Mouse (Mus musculus) forelimb bud, embryonic 11.5 days (tissue): ENCODE data around the gene Prl2c2.
"Not testable (repeated sequence)": the region's sequence is repeated elsewhere in the genome, so short reads cannot be mapped to it uniquely, and the experiment has no call there.

Experiments used
- DNase-seq: peaks from one replicate; pipeline ENCODE4 v3.0.0-alpha.2; 2012; ENCODE audit warnings: low read depth, low spot score

Prl2c2 gene

GRCm38 (mm10) chr13:13005283-13005682 lies at the start of gene Prl2c2:
Gene Prl2c2, minus strand, starts transcription at chr13:13005383.
- DNase-seq, result not testable (repeated sequence)

GRCm38 (mm10) chr13:13025872-13026271 lies 20.7 kb upstream of the Prl2c2 start:
- DNase-seq, result not testable (repeated sequence)

- DNase-seq, result not testable (repeated sequence)
Observed at GRCm38 (mm10) chr13:13013993-13014549, 8.9 kb upstream of the Prl2c2 start.
